Mouse (Mus musculus): Measurements from ENCODE around the gene Tenm2. TPM values are rescaled to one million over a fixed set of nuclear protein-coding genes. Genes with fewer than 3 reads are reported as not detected.

Gene Tenm2
- polyA plus RNA-seq, 1 experiment from 2014 or later, result 1.8 TPM

- Histone ChIP-seq H3K27me3 (ENCODE audit: poor library complexity, severe bottlenecking) (no peaks in the 10 kb centered on the region), H3K36me3 (replicated peaks) (no peaks in the 10 kb centered on the region), H3K4me1 (peaks cover 12% of the 10 kb centered on the region), H3K27ac (no peak overlapping the region), H3K9me3 (no peaks in the 10 kb centered on the region), H3K4me3 (no peak overlapping the region)
- 51% methylated on average over 12 of the region's 12 CpGs for WGBS
- DNase-seq (ENCODE audit: extremely low spot score, low spot score), result peak; percentile 15
Observed at GRCm38 (mm10) chr11:36395803-36396710, 839.7 kb downstream of the Tenm2 start.

GRCm38 (mm10) chr11:36384696-36385095, 851.1 kb downstream of the Tenm2 start:
- H3K4me3 ChIP-seq, result no peak overlapping the region
- H3K9me3 ChIP-seq, result no peaks in the 10 kb centered on the region
- no peak overlapping the region for H3K27ac ChIP-seq
- WGBS, result 85% methylated on average over 5 of the region's 5 CpGs
- H3K36me3 ChIP-seq (replicated peaks), result no peaks in the 10 kb centered on the region
- DNase-seq (ENCODE audit: extremely low spot score, low spot score), result no peak
- H3K4me1 ChIP-seq, result peaks cover 3% of the 10 kb centered on the region; the same call in 1 of the 2 replicates
- no peaks in the 10 kb centered on the region for H3K27me3 ChIP-seq (ENCODE audit: poor library complexity, severe bottlenecking)

- Histone ChIP-seq H3K27me3 (ENCODE audit: poor library complexity, severe bottlenecking) (no peaks in the 10 kb centered on the region), H3K9me3 (no peaks in the 10 kb centered on the region), H3K27ac (no peak overlapping the region), H3K4me1 (peaks cover 7% of the 10 kb centered on the region; the same call in 1 of the 2 replicates), H3K36me3 (replicated peaks) (no peaks in the 10 kb centered on the region), H3K4me3 (no peak overlapping the region)
- no peak for DNase-seq (ENCODE audit: extremely low spot score, low spot score)
- 90% methylated on average over 7 of the region's 7 CpGs for WGBS
Observed at GRCm38 (mm10) chr11:36371814-36372213, 864.0 kb downstream of the Tenm2 start.

DNA sequence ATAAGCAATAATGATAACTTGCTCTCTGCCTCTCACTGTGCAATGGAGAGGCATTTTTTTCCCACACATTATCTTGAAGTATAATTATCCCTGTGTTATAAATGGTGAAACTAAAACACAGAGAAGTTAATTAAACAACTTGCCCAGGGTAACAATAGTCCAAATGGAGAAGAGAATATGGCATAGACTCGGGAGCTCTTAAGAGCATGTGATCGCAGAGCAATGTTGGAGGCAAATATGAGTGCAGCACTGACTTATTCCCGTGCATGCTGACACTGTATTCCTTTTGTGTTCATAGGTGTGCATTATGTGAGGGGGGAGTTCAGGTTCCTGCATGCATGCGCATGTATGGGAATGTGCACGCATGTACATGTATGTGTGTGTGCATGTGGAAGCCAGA, 870.7 kb downstream of the Tenm2 start:
- no peak overlapping the region for H3K27ac ChIP-seq
- no peak overlapping the region for H3K4me3 ChIP-seq
- H3K9me3 ChIP-seq, result no peaks in the 10 kb centered on the region
- no peak for DNase-seq (ENCODE audit: extremely low spot score, low spot score)
- H3K36me3 ChIP-seq (replicated peaks), result no peaks in the 10 kb centered on the region
- peaks cover 12% of the 10 kb centered on the region for H3K4me1 ChIP-seq
- H3K27me3 ChIP-seq (ENCODE audit: poor library complexity, severe bottlenecking), result no peaks in the 10 kb centered on the region
- WGBS, result 96% methylated on average over 5 of the region's 5 CpGs

GRCm38 (mm10) chr11:36364441-36364840, 871.3 kb downstream of the Tenm2 start:
- Histone ChIP-seq H3K9me3 (no peaks in the 10 kb centered on the region), H3K27me3 (ENCODE audit: poor library complexity, severe bottlenecking) (no peaks in the 10 kb centered on the region), H3K36me3 (replicated peaks) (no peaks in the 10 kb centered on the region), H3K27ac (no peak overlapping the region), H3K4me3 (no peak overlapping the region), H3K4me1 (peaks cover 6% of the 10 kb centered on the region)
- DNase-seq (ENCODE audit: extremely low spot score, low spot score), result no peak
- 65% methylated on average over 9 of the region's 9 CpGs for WGBS

DNA sequence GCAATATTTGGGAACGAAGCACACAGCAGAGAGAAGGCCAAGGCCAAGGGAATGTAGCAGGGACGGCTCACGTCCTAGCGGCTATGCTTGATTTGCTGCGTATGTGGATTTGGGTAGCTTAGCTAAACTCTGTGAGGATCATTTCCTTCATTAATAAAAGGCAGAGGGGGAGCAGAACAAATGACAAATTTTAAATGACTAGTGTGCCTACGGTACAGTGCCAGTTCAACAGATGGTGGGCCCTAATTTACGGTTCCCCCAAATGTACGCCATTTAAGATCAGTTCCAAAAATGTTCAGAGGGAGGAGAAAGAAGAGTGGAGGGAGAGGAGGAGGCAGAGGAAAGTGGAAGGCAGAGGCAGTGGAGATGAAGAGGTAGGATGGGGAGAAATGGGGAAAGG, 873.2 kb downstream of the Tenm2 start:
- DNase-seq (ENCODE audit: extremely low spot score, low spot score), result no peak
- H3K4me3 ChIP-seq, result no peak overlapping the region
- 94% methylated on average over 8 of the region's 8 CpGs for WGBS
- H3K27me3 ChIP-seq (ENCODE audit: poor library complexity, severe bottlenecking), result no peaks in the 10 kb centered on the region
- no peaks in the 10 kb centered on the region for H3K9me3 ChIP-seq
- H3K36me3 ChIP-seq (replicated peaks), result no peaks in the 10 kb centered on the region
- peaks cover 5% of the 10 kb centered on the region; the same call in 1 of the 2 replicates for H3K4me1 ChIP-seq
- H3K27ac ChIP-seq, result no peak overlapping the region

DNA sequence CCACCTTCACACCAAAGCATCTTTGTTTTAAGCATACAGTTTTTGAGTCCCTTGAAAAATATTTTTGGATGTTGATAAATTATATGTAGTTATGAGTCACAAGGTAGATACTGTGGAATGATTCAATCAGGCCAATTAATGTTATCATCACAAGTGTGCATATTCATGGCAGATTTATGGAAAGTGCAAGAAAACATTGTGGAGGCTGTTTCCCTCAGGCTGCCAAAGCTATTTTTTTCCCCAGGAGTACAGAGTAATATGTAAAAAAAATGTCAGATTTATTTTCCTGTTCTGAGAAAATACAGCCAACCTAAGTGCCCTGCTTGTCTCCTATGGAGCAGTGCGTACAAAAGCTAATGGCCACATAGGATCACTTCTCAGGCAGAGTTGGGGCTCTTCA, 882.5 kb downstream of the Tenm2 start:
- H3K36me3 ChIP-seq (replicated peaks), result no peaks in the 10 kb centered on the region
- WGBS, result 89% methylated on average over 1 of the region's 1 CpGs

GRCm38 (mm10) chr11:36351752-36352151, 884.0 kb downstream of the Tenm2 start:
- Histone ChIP-seq H3K4me1 (peaks cover 28% of the 10 kb centered on the region), H3K36me3 (replicated peaks) (no peaks in the 10 kb centered on the region), H3K4me3 (no peak overlapping the region), H3K27ac (no peak overlapping the region), H3K9me3 (no peaks in the 10 kb centered on the region), H3K27me3 (ENCODE audit: poor library complexity, severe bottlenecking) (peaks cover 6% of the 10 kb centered on the region; the same call in 1 of the 2 replicates)
- whole genome bisulfite sequencing, result 73% methylated on average over 6 of the region's 6 CpGs
- no peak for DNase-seq (ENCODE audit: extremely low spot score, low spot score)

More for the DNA sequence above, 882.5 kb downstream of the Tenm2 start:
- H3K27ac ChIP-seq, result no peak overlapping the region
- no peaks in the 10 kb centered on the region for H3K9me3 ChIP-seq
- DNase-seq (ENCODE audit: extremely low spot score, low spot score), result no peak
- peaks cover 6% of the 10 kb centered on the region; the same call in 1 of the 2 replicates for H3K27me3 ChIP-seq (ENCODE audit: poor library complexity, severe bottlenecking)
- peaks cover 28% of the 10 kb centered on the region for H3K4me1 ChIP-seq
- no peak overlapping the region for H3K4me3 ChIP-seq

DNA sequence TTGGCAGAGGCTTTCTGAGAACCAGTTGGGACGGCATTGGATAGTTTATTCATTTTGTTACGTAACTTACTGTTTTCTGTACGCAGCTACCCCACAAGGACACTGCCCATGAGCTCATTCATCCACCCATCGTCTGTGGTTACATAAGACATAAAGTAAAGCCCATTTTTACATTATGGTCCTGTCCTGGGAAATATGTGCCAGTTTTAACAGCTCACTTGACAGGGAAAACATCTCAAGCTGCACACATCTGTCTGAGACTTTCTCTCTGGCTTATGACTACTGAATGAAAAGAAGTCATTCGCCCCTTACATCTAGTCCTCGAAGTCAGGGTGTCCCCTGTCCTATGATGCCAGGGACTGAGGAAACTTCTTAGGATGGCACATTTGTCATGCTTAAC, 884.4 kb downstream of the Tenm2 start:
- Histone ChIP-seq H3K27ac (no peak overlapping the region), H3K9me3 (no peaks in the 10 kb centered on the region), H3K4me1 (peaks cover 28% of the 10 kb centered on the region), H3K36me3 (replicated peaks) (no peaks in the 10 kb centered on the region), H3K27me3 (ENCODE audit: poor library complexity, severe bottlenecking) (peaks cover 6% of the 10 kb centered on the region; the same call in 1 of the 2 replicates), H3K4me3 (no peak overlapping the region)
- no peak for DNase-seq (ENCODE audit: extremely low spot score, low spot score)
- 89% methylated on average over 6 of the region's 6 CpGs for WGBS

GRCm38 (mm10) chr11:36350264-36350663, 885.5 kb downstream of the Tenm2 start:
- no peak overlapping the region for H3K27ac ChIP-seq
- peaks cover 28% of the 10 kb centered on the region for H3K4me1 ChIP-seq
- H3K9me3 ChIP-seq, result no peaks in the 10 kb centered on the region
- H3K36me3 ChIP-seq (replicated peaks), result no peaks in the 10 kb centered on the region
- peaks cover 6% of the 10 kb centered on the region; the same call in 1 of the 2 replicates for H3K27me3 ChIP-seq (ENCODE audit: poor library complexity, severe bottlenecking)
- WGBS, result 77% methylated on average over 1 of the region's 1 CpGs
- no peak overlapping the region for H3K4me3 ChIP-seq
- DNase-seq (ENCODE audit: extremely low spot score, low spot score), result no peak

- H3K9me3 ChIP-seq, result no peaks in the 10 kb centered on the region
- peak; percentile 30 for DNase-seq (ENCODE audit: extremely low spot score, low spot score)
- H3K4me1 ChIP-seq, result peaks cover 28% of the 10 kb centered on the region
- H3K36me3 ChIP-seq (replicated peaks), result no peaks in the 10 kb centered on the region
- no peak overlapping the region for H3K4me3 ChIP-seq
- H3K27me3 ChIP-seq (ENCODE audit: poor library complexity, severe bottlenecking), result peaks cover 6% of the 10 kb centered on the region; the same call in 1 of the 2 replicates
- WGBS, result 12% methylated on average over 2 of the region's 2 CpGs
- peak overlapping the region; percentile 53; the same call in 1 of the 2 replicates for H3K27ac ChIP-seq
Observed at GRCm38 (mm10) chr11:36349856-36350255, 885.9 kb downstream of the Tenm2 start.

- WGBS, result 92% methylated on average over 3 of the region's 3 CpGs
- H3K27me3 ChIP-seq (ENCODE audit: poor library complexity, severe bottlenecking), result no peaks in the 10 kb centered on the region
- no peaks in the 10 kb centered on the region for H3K9me3 ChIP-seq
Observed at GRCm38 (mm10) chr11:36341799-36342198, 894.0 kb downstream of the Tenm2 start.

GRCm38 (mm10) chr11:36338424-36338823, 897.3 kb downstream of the Tenm2 start:
- no peak overlapping the region for H3K27ac ChIP-seq
- no peak for DNase-seq (ENCODE audit: extremely low spot score, low spot score)
- H3K4me3 ChIP-seq, result no peak overlapping the region
- no peaks in the 10 kb centered on the region for H3K27me3 ChIP-seq (ENCODE audit: poor library complexity, severe bottlenecking)
- WGBS, result 91% methylated on average over 4 of the region's 4 CpGs
- H3K4me1 ChIP-seq, result peaks cover 21% of the 10 kb centered on the region
- no peaks in the 10 kb centered on the region for H3K9me3 ChIP-seq
- H3K36me3 ChIP-seq (replicated peaks), result no peaks in the 10 kb centered on the region

More at GRCm38 (mm10) chr11:36341799-36342198, 894.0 kb downstream of the Tenm2 start:
- Histone ChIP-seq H3K4me3 (no peak overlapping the region), H3K36me3 (replicated peaks) (no peaks in the 10 kb centered on the region), H3K27ac (no peak overlapping the region), H3K4me1 (no peaks in the 10 kb centered on the region)
- DNase-seq (ENCODE audit: extremely low spot score, low spot score), result no peak

Measured in forebrain, embryonic 10.5 days (tissue).